Mouse (Mus musculus) CH12.LX (cell line): ENCODE results near the gene Tmem258.

Source experiments
- CTCF ChIP-seq, 2 experiments: IDR thresholded peaks in 1 of 2; conservative IDR thresholded peaks in 1 of 2; 2 replicates each; pipeline ENCODE4 v1.5.1; 2011 to 2012; ENCODE audit warnings: low read depth in 2 of 2, low read length in 2 of 2, improper control_type of control experiment in 1 of 2, inconsistent platforms in 1 of 2, mild to moderate bottlenecking in 1 of 2, moderate library complexity in 1 of 2
- POLR2A ChIP-seq: IDR thresholded peaks from 2 replicates; pipeline ENCODE4 v1.6.1; 2011; ENCODE audit warnings: low read depth, mild to moderate bottlenecking, improper control_type of control experiment, low read length
- USF2 ChIP-seq: conservative IDR thresholded peaks from 2 replicates; pipeline ENCODE4 v1.6.1; 2011; ENCODE audit warnings: low read depth, low read length, improper control_type of control experiment

DNA sequence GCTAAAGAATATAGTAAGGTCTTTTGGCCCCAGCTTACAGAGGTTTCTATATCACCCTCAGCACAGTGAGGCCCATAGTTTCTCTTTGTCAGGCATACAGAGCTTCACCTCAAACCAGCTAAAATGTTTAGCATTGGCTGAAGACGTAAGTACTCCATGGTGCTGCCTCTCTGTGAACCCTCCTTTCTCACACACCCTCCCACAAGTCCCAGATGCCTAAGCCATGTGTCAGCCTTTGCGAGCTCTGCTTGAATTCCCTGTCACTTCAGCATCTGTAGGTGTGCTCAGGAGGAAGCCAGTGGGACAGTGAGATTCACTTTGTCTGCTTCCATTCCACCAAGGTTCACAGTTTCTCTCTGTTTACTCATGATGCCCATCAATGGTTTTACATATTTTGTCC is 46.1 kb upstream of the Tmem258 start:
- TF ChIP-seq CTCF (conservative IDR thresholded peaks at IDR 0.05 in 1 of 2, IDR thresholded peaks at IDR 0.05 in 1 of 2; ENCODE audit: low read depth in 2 of 2, low read length in 2 of 2) (no peak), POLR2A (no peak), USF2 (no peak)
